Mouse (Mus musculus) liver, adult 2 months (tissue): ENCODE measurements around the gene Pusl1.

Experiments used
- CTCF ChIP-seq: fragments of 200-500 bp; IDR thresholded peaks from 2 replicates; pipeline ENCODE4 v1.5.1; 2011; ENCODE audit warnings: low read depth, low read length, control low read depth
- POLR2A ChIP-seq: fragments of 200-500 bp; IDR thresholded peaks from 2 replicates; pipeline ENCODE4 v1.6.1; 2011; ENCODE audit warnings: low read length, control low read depth; ENCODE audit not compliant: insufficient read depth; ENCODE audit errors: extremely low read depth

DNA sequence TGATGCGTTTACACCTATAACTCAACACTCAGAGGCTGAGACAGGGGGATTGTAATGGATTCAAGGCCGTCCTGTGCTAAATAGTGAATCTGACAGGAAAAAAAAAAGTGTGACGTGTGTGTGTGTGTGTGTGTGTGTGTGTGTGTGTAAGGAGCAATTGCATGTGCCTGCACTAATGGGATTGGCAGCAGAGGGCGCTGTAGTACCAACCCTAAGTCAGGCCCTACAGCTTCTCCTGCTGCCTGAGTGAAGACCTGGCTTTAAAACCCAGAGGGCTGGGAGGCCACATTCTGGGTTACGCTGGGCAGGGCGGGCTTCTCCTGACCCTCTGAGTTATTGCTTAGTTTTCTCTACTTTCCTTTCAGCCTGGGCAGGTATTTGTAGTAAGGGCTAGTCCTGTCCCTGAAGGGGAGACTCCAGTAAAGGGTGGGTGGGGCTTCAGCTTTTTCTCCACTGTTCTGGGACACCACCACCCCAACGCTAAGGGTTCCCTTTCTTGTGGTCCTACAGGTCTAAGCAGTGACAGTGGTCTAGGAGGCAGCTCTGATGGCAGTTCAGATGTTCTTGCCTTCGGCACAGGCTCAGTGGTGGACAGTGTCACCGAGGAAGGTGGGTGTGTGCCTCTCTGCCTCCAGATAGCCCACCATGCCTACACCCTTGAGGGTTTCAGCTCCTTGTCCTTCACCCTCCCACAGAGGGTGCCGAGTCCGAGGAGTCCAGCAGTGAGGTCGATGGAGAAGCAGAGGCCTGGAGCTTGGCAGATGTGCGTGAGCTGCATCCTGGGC is 12.9 kb upstream of the Pusl1 start:
- TF ChIP-seq POLR2A (no peak), CTCF (peak; percentile 48)
